Mouse (Mus musculus) neural tube, embryonic 13.5 days (tissue): ENCODE data around the gene Taf7l. TPM values are rescaled to one million over a fixed set of nuclear protein-coding genes. Genes with fewer than 3 reads are reported as not detected.
A peak's percentile ranks its signal among the peaks of the same experiment; 100 is the strongest.

Experiments used
- ATAC-seq: fragments of 200-750 bp; cut with Nextera tagmentation; 2 replicates; pipeline ENCODE4 v1.8.0; 2017; ENCODE audit warnings: low read depth, mild to moderate bottlenecking, moderate TSS enrichment, moderate library complexity
- H3K27ac ChIP-seq: fragments of 300-500 bp; sonication (generic); replicated peaks from 2 replicates; pipeline ENCODE4 v1.5.1; 2015; ENCODE audit warnings: moderate library complexity, mild to moderate bottlenecking, inconsistent platforms
- H3K27me3 ChIP-seq: fragments of 300-500 bp; sonication (generic); 2 replicates; pipeline ENCODE4 v1.6.1; 2015; ENCODE audit warnings: mild to moderate bottlenecking, inconsistent platforms
- H3K36me3 ChIP-seq: fragments of 300-500 bp; sonication (generic); 2 replicates; pipeline ENCODE4 v1.6.1; 2015; ENCODE audit warnings: mild to moderate bottlenecking, inconsistent platforms
- H3K4me1 ChIP-seq: fragments of 300-500 bp; sonication (generic); replicated peaks from 2 replicates; pipeline ENCODE4 v1.6.1; 2015; ENCODE audit warnings: inconsistent platforms
- H3K4me2 ChIP-seq: fragments of 300-500 bp; sonication (generic); 2 replicates; pipeline ENCODE4 v1.6.1; 2015; ENCODE audit warnings: inconsistent platforms, mild to moderate bottlenecking, moderate library complexity
- H3K4me3 ChIP-seq: fragments of 300-500 bp; sonication (generic); 2 replicates; pipeline ENCODE4 v1.5.1; 2015; ENCODE audit warnings: mild to moderate bottlenecking, inconsistent platforms
- H3K9ac ChIP-seq: fragments of 300-500 bp; sonication (generic); 2 replicates; pipeline ENCODE4 v1.6.1; 2015; ENCODE audit warnings: moderate library complexity, mild to moderate bottlenecking, inconsistent platforms
- H3K9me3 ChIP-seq: fragments of 300-500 bp; sonication (generic); 2 replicates; pipeline ENCODE4 v1.6.1; 2016; ENCODE audit warnings: inconsistent platforms
- WGBS: fragments of 180-500 bp; shearing (Covaris S2); methylation state at CpG from one replicate; pipeline ENCODE4 v1.1.7; 2015; 5-methylcytosine and 5-hydroxymethylcytosine counted together
- polyA plus RNA-seq: library from polyadenylated mRNA; unstranded; fragments of >200 nt; fragmentation: Nextera tagmentation; extraction: Ambion mirVana; gene quantifications from 2 replicates; pipeline ENCODE4 v1.2.1, GENCODE M21; 2015

Taf7l gene
- not detected in 2 replicates for polyA plus RNA-seq

DNA sequence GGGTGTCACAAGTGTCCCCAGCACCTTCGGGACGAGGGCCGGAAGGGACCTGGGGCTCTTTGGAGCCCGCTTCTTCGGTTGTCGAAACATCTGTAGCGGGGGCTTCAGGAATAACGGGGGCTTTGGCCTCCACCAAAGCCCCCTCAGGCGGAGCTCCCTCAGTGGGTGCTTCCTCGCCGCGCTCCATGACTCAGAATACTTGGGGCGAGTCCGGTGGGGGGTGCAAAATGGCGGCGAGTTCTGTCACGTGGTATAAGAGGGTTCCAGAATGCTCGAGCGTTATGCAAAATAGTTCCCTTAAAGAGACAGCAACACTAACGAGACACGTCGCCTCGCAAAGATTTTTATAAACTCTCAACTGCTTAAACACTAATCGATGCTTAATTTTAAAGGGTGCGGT is at the start of gene Taf7l:
TSS of gene Taf7l (minus strand) at position 201 of the 400 bp plus-strand sequence.
- Histone ChIP-seq H3K9ac (no peak within 1 kb of the TSS), H3K4me3 (no peak within 1 kb of the TSS), H3K27ac (no peak within 1 kb of the TSS), H3K36me3 (no peaks in the 10 kb centered on the region), H3K4me2 (no peak within 1 kb of the TSS), H3K9me3 (peaks cover 9% of the 10 kb centered on the region), H3K27me3 (no peaks in the 10 kb centered on the region), H3K4me1 (no peaks in the 10 kb centered on the region)
- WGBS = 89% methylated on average over 25 of the region's 25 CpGs
- no peak for ATAC-seq

DNA sequence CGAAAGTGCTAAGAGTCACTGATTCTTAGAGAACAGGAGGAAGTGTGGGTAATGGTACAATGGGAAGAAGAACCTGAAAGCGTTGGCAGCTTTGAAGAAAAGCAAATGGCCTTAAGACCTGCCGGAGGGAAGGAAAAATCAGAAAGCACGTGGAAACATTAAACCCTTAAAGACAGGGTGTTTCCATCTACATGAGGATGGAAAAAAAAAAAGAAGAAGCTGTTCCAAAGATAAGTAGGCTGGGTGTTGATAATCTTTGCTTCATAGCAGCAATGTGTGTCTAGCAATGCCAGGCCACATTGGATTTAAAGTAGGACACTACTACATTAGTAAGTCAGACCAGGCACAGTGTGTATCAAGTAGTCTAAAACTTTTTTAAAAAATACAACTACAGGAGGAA is 49.0 kb upstream of the Taf7l start:
- Histone ChIP-seq H3K4me1 (no peaks in the 10 kb centered on the region), H3K9ac (no peak overlapping the region), H3K36me3 (no peaks in the 10 kb centered on the region), H3K4me3 (no peak overlapping the region), H3K27me3 (no peaks in the 10 kb centered on the region), H3K9me3 (no peaks in the 10 kb centered on the region), H3K27ac (no peak overlapping the region), H3K4me2 (no peak overlapping the region)
- 86% methylated on average over 4 of the region's 4 CpGs for WGBS
- no peak for ATAC-seq

DNA sequence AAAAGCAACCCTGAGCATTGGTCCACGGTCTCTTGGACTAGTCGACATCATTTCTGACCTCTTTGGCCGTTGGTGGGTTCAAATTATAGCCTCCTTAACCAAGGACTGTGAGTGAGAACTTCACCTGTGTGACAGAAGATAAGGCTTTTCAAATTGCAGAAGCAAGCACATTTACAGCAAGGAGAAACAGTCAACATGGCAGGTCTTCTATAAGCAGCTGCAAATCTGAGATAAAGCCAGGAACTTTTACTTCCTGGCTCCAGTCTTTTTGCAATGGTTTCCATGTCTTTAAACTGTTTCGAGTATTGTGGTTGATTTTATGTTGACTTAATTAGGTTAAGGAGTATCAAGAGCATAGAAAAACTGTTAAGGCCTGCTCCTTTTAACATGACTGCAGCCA is 47.5 kb upstream of the Taf7l start:
- Histone ChIP-seq H3K4me3 (no peak overlapping the region), H3K27ac (no peak overlapping the region), H3K36me3 (no peaks in the 10 kb centered on the region), H3K9me3 (no peaks in the 10 kb centered on the region), H3K4me2 (no peak overlapping the region), H3K4me1 (no peaks in the 10 kb centered on the region), H3K27me3 (no peaks in the 10 kb centered on the region), H3K9ac (no peak overlapping the region)
- 77% methylated on average over 4 of the region's 4 CpGs for WGBS
- ATAC-seq = no peak

DNA sequence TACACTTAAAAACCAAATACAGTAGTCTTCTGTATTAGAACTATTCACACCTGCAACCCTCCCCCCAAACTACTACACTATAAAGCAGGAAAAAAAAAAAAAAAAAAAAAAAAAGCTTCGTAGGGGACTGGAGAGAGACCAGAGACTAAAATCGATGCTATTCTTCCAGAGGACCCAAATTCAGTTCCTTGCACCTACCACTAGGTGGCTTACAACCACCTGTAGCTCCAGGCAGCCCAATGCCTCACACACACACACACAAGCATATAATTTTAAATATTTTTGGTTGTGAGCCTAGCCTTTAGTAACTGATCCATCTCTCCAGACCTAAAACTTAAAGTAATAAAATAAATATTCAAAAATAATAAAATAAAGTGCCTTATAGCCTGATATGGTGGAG is 33.2 kb upstream of the Taf7l start:
- Histone ChIP-seq H3K4me3 (no peak overlapping the region), H3K4me1 (no peaks in the 10 kb centered on the region), H3K4me2 (no peak overlapping the region), H3K9ac (no peak overlapping the region), H3K27me3 (no peaks in the 10 kb centered on the region), H3K9me3 (no peaks in the 10 kb centered on the region), H3K36me3 (no peaks in the 10 kb centered on the region), H3K27ac (no peak overlapping the region)
- no peak for ATAC-seq
- 44% methylated on average over 2 of the region's 2 CpGs for WGBS

DNA sequence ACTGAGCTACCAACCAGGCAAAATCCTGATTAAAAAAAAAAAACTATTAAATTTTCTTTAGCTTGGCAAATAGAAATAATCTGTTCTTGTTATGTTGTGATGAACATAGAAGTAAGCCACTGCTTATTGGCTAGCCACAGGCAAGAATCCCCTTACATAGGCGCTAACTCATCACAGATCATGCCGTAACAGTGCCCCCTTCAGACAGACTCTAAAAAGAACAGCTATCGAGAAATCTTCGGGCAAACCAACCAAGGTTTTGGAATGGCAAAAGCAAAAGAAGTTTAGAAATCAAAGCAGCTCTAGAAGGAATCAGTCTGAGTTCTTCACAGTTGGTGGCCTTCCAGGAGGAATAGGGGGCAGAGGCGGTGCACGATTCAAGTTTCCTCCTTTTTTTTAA is 31.7 kb upstream of the Taf7l start:
- Histone ChIP-seq H3K4me3 (no peak overlapping the region), H3K4me1 (no peaks in the 10 kb centered on the region), H3K27ac (no peak overlapping the region), H3K4me2 (no peak overlapping the region), H3K36me3 (no peaks in the 10 kb centered on the region), H3K9ac (no peak overlapping the region), H3K9me3 (no peaks in the 10 kb centered on the region), H3K27me3 (no peaks in the 10 kb centered on the region)
- 67% methylated on average over 6 of the region's 6 CpGs for WGBS
- no peak for ATAC-seq

DNA sequence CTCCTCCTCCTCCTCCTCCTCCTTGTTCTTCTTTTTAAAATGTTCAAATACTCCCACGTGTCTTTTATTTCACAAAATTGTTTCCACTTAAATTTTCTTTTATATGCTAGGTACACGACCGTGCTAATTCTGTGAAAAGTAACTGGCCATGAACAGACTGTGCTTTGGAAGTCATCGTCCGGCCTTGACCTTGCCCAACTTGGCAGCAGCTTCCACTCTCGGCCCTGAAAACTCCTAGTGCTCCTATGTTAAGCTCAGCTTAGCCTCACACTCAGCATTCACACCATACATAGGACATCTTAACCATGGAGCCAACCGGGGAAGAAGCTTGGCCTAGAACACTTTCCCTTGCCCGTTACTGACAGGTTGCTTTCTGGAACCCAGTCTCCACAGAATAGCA is 24.4 kb upstream of the Taf7l start:
- 89% methylated on average over 8 of the region's 8 CpGs for WGBS
- Histone ChIP-seq H3K4me1 (no peaks in the 10 kb centered on the region), H3K4me3 (no peak overlapping the region), H3K9ac (no peak overlapping the region), H3K4me2 (no peak overlapping the region), H3K9me3 (no peaks in the 10 kb centered on the region), H3K27me3 (no peaks in the 10 kb centered on the region), H3K36me3 (no peaks in the 10 kb centered on the region), H3K27ac (no peak overlapping the region)
- no peak for ATAC-seq

DNA sequence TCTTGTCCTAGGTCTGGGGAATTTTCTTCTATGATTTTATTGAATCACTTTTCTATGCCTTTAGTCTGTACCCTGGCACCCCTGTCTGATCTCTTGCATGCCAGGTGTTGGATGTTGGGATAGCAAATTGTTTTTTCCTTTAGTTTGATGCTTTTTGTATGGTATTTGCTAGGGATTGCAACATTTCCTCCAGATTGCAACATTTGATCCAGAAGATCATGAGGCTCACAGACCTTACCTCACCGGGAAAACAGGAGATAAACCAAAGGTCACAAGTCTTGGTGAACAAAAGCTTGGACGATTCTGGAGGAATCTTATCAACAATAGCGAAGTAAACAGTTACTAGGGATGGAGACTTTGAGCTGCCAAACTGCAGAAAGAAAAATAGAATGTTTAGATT is 5.4 kb upstream of the Taf7l start:
- H3K27me3 ChIP-seq = no peaks in the 10 kb centered on the region
- H3K4me3 ChIP-seq = no peak overlapping the region
- no peaks in the 10 kb centered on the region for H3K36me3 ChIP-seq
- H3K4me1 ChIP-seq = no peaks in the 10 kb centered on the region
- H3K4me2 ChIP-seq = no peak overlapping the region
- ATAC-seq = no peak
- H3K9me3 ChIP-seq = no peaks in the 10 kb centered on the region
- 72% methylated on average over 3 of the region's 3 CpGs for WGBS
- H3K27ac ChIP-seq = no peak overlapping the region
- H3K9ac ChIP-seq = no peak overlapping the region

DNA sequence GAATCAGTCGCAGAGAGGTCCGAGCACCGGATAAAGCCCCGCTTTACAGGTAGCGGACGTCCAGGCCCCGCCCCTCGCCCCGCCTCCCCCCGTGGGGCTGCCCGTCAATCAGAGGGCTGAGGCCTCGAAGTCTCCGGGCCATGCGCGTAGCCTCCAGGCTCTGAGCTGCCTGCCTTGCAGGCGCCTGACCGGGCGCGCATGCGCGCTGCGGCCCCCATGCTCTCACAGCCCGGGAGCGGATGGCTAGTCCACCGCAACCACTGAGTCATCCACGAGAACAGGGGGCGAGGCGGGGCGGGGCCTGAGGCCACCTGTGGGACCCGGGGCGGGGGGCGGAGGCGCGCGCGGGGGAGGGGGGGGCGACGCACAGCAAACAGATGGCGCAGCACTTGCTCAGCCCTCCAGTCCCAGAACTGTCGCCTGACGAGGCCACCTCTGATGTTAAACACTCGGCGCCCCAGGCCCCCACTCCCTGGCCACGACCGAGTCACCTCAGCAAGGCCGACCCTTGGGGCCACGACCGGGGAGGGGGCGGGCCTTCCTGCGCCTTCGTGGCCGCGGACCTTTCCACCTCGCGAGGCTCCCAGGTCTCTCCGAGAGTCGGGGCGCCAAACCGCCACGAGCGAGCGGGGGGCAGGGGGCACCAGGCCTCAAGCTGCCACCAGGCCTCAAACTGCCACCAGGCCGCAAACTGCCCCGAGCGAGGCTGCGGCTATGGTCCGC is 1.1 kb downstream of the Taf7l start:
- 61% methylated on average over 56 of the region's 67 CpGs for WGBS
- Histone ChIP-seq H3K36me3 (no peaks in the 10 kb centered on the region), H3K9me3 (peaks cover 9% of the 10 kb centered on the region), H3K9ac (no peak overlapping the region), H3K4me1 (no peaks in the 10 kb centered on the region), H3K4me3 (no peak overlapping the region), H3K27ac (no peak overlapping the region), H3K27me3 (no peaks in the 10 kb centered on the region), H3K4me2 (0 out of 2 replicates have a peak overlapping the region, but pooled peaks have one; percentile 3)
- no peak for ATAC-seq

DNA sequence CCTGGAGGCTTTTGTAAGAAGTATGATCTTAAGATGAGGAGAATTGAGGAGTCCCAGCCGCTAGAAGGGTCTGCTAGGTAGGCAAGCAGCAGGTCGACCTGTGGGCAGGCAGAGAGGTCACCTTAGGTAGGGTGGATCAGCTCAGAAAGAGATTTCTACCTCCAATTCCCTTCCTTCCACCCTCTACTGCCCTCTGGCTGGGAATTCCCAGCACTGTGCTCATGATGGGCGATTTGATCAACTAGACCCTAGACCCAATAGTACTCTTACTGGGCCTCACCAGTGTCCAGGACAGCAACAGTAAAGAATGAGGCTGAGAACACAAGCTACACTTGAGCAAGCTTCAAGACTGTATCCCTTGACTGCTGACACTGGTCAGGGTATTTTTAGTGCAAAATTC is 49.0 kb downstream of the Taf7l start:
- H3K27me3 ChIP-seq = no peaks in the 10 kb centered on the region
- 62% methylated on average over 3 of the region's 3 CpGs for WGBS
- H3K4me3 ChIP-seq = no peak overlapping the region
- H3K4me2 ChIP-seq = no peak overlapping the region
- no peaks in the 10 kb centered on the region for H3K9me3 ChIP-seq
- H3K36me3 ChIP-seq = no peaks in the 10 kb centered on the region
- H3K27ac ChIP-seq = no peak overlapping the region
- no peak overlapping the region for H3K9ac ChIP-seq
- no peak for ATAC-seq
- no peaks in the 10 kb centered on the region for H3K4me1 ChIP-seq

DNA sequence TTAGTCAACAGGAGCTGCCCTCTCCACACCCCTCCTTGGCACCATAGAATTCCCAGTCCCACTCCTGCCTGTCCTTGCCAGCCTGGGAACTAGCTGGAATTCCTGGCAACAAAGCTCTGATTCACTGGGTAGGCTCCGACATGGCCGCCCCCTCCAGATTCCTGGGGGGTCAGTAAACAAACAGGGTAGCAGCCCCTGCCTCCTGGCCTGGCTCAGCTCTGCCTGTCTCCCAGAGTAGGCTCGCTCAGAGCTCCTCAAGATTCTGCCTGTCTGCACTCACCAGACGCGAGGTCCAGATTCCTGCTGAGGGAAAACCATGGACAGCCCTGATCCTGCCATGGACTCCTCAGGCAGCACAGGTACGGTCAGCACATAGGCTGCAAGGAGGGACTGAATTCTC is 49.5 kb downstream of the Taf7l start:
- ATAC-seq = no peak
- 83% methylated on average over 6 of the region's 6 CpGs for WGBS

DNA sequence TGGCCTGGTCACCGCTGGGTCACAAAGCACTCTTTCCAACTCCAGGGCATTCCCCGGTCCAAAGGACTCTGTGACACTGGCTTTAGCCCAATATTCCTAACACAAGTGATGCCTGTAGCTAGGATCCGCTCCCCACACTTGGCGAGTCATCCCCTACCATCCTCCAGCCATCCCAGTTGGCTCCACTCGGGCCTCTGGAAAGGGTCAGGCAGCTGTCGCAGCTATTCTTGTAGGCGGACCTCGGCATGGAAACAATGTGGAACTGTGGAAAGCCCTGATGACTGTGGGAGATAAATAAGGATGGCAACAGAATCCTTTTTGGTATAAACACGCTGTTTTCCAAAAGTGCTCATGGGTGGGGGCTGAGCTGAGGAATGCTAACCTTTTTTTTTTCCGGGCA is 50.5 kb downstream of the Taf7l start:
- no peaks in the 10 kb centered on the region for H3K36me3 ChIP-seq
- 78% methylated on average over 10 of the region's 10 CpGs for WGBS
- no peaks in the 10 kb centered on the region for H3K9me3 ChIP-seq
- ATAC-seq = no peak
- no peaks in the 10 kb centered on the region for H3K4me1 ChIP-seq
- H3K4me2 ChIP-seq = no peak overlapping the region
- no peaks in the 10 kb centered on the region for H3K27me3 ChIP-seq
- no peak overlapping the region for H3K27ac ChIP-seq
- no peak overlapping the region for H3K9ac ChIP-seq
- H3K4me3 ChIP-seq = no peak overlapping the region

More for the DNA sequence above, 49.5 kb downstream of the Taf7l start:
- H3K9ac ChIP-seq = no peak overlapping the region
- no peak overlapping the region for H3K4me3 ChIP-seq
- H3K27ac ChIP-seq = no peak overlapping the region
- H3K4me1 ChIP-seq = no peaks in the 10 kb centered on the region
- no peaks in the 10 kb centered on the region for H3K27me3 ChIP-seq
- no peaks in the 10 kb centered on the region for H3K36me3 ChIP-seq
- no peaks in the 10 kb centered on the region for H3K9me3 ChIP-seq
- H3K4me2 ChIP-seq = no peak overlapping the region

DNA sequence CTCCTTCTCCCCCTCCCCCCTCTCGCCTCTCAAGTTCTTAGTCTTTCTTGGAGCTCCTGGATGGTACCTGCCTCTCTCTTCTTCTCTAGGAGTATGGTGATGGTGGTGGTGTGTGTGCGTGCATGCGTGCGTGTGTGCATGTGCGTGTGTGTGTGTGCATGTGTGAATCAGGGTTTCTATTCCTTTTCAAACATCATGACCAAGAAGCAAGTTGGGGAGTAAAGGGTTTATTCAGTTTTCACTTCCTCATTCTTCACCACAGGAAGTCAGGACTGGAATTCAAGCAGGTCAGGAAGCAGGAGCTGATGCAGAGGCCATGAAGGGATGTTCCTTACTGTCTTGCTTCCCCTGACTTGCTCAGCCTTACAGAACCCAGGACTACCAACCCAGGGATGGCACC is 52.0 kb downstream of the Taf7l start:
- ATAC-seq = no peak
- Histone ChIP-seq H3K4me1 (no peaks in the 10 kb centered on the region), H3K9me3 (no peaks in the 10 kb centered on the region), H3K9ac (no peak overlapping the region), H3K27ac (no peak overlapping the region), H3K36me3 (no peaks in the 10 kb centered on the region), H3K4me3 (no peak overlapping the region), H3K27me3 (no peaks in the 10 kb centered on the region), H3K4me2 (no peak overlapping the region)
- 89% methylated on average over 5 of the region's 5 CpGs for WGBS

DNA sequence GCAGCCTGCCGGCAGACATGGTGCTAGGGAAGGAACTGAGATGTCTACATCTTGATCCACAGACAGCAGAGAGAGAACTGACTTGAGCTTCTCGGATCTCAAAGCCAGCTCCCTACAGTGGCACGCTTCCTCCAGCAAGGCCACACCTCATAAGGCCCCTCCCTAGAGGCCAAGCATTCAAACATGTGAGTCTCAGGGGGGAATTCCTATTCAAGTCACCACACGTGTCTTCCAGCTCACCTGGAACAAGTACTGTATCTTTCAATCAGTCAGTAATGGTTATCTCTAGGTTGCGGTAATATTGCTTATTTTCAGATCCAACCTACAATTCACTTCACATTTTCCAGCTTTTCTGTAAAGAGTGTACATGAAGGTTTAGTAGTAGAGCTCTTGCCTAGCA is 56.2 kb downstream of the Taf7l start:
- H3K27ac ChIP-seq = no peak overlapping the region

More for the DNA sequence above, 56.2 kb downstream of the Taf7l start:
- H3K4me1 ChIP-seq = no peaks in the 10 kb centered on the region
- H3K27me3 ChIP-seq = no peaks in the 10 kb centered on the region
- WGBS = 94% methylated on average over 5 of the region's 5 CpGs
- ATAC-seq = no peak
- H3K9me3 ChIP-seq = no peaks in the 10 kb centered on the region
- no peaks in the 10 kb centered on the region for H3K36me3 ChIP-seq
- no peak overlapping the region for H3K4me3 ChIP-seq
- no peak overlapping the region for H3K9ac ChIP-seq
- no peak overlapping the region for H3K4me2 ChIP-seq
